Mouse (Mus musculus): ENCODE results near the gene Thap12.

DNA sequence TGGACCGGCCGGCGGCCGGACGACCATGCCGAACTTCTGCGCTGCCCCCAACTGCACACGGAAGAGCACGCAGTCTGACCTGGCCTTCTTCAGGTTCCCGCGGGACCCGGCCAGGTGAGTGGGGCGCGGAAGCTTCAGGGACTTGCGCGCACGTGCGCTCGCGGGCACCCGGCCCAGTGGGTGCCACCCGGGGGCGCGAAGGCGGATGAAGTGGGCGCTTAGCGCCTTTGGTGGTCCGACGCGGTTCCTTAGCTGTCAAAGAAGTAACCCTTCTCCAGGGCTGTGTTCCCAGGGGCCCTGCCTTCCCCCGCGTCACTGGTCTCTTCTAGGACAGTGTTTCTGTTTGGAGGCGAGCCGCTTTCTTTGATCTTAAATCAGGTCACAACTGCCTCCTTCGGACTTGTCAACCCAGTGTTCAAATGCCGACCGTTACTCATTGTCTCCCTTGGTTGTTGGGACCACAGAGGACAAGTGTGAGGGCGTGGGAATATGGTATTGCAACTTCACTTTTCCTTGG lies 520 bp downstream of the Thap12 start:
- TF ChIP-seq CTCF (IDR thresholded peaks at IDR 0.05; ENCODE audit: low read depth, low read length) (no peak), POLR2A (IDR thresholded peaks at IDR 0.05; ENCODE audit: extremely low read depth, insufficient read depth, low read length) (no peak)
